Mouse (Mus musculus): ENCODE results near the gene Ankzf1. TPM values are rescaled to one million over a fixed set of nuclear protein-coding genes. Genes with fewer than 3 reads are reported as not detected.
A peak's percentile ranks its signal among the peaks of the same experiment; 100 is the strongest.
"Not testable (repeated sequence)": the region's sequence is repeated elsewhere in the genome, so short reads cannot be mapped to it uniquely, and the experiment has no call there.

Gene Ankzf1
- total RNA-seq, 2 experiments from 2014 or later, result 6.8 to 9.4 TPM

- no peak for DNase-seq
Measured at GRCm38 (mm10) chr1:75225473-75225872, 33.5 kb downstream of the Ankzf1 start.

DNA sequence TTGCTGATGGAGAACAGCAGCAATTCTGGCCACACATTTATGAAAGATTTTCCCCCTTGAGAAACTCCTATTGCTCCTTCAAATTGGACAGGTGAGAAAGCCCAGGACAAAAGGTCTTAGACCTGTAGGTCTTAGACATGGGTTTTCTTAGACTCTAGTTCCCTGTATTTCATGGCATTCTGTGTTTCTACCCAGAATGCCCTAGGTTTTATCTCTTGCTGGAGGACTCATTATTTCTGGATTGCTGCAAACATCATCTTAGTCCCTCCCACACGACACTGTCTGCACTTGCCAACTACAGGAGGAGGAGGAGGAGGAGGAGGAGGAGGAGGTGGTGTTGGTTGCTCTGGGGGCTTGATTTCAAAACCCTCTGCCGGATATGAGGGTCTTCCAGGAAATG lies 34.2 kb downstream of the Ankzf1 start:
- no peak for DNase-seq

- DNase-seq, result no peak
Measured at GRCm38 (mm10) chr1:75227653-75228052, 35.7 kb downstream of the Ankzf1 start.

- DNase-seq, result no peak
Measured at GRCm38 (mm10) chr1:75229158-75229557, 37.2 kb downstream of the Ankzf1 start.

DNA sequence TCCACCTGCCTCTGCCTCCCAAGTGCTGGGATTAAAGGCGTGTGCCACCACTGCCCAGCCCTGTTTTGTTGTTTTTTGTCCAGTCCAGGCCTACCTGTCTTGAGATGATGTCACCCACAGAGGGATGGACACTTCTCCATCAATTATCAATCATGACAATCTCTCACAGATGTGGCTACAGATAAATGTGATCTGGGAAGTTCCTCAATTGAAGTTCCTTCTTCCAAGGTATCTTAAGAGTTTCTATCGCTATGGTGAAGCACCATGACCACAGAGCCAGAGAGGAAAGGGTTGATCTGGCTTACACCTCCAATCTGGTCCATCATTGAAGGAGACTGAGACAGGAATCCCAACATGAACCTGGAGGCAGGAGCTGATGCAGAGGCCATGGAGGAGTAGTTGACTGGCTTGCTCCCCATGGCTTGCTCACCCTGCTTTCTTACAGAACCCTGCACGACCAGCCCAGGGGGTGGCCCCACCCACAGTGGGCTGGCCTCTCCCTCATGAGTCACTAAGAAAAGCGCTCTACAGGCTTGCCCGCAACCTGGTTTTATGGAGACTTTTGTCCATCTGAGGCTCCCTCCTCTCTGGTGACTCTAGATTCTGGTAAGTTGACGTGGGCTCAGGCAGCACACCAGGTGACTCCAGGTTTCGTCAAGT lies 38.5 kb downstream of the Ankzf1 start:
- DNase-seq, result no peak

- no peak for DNase-seq
Measured at GRCm38 (mm10) chr1:75231224-75231623, 39.3 kb downstream of the Ankzf1 start.

- no peak for DNase-seq
Measured at GRCm38 (mm10) chr1:75231664-75232152, 39.8 kb downstream of the Ankzf1 start, which contains the start of gene A630095N17Rik. Gene A630095N17Rik, minus strand, starts transcription at chr1:75232102.

- not testable (repeated sequence) for DNase-seq
Measured at GRCm38 (mm10) chr1:75232489-75232888, 40.5 kb downstream of the Ankzf1 start.

- DNase-seq, result no peak
Measured at GRCm38 (mm10) chr1:75234606-75235005, 42.7 kb downstream of the Ankzf1 start.

DNA sequence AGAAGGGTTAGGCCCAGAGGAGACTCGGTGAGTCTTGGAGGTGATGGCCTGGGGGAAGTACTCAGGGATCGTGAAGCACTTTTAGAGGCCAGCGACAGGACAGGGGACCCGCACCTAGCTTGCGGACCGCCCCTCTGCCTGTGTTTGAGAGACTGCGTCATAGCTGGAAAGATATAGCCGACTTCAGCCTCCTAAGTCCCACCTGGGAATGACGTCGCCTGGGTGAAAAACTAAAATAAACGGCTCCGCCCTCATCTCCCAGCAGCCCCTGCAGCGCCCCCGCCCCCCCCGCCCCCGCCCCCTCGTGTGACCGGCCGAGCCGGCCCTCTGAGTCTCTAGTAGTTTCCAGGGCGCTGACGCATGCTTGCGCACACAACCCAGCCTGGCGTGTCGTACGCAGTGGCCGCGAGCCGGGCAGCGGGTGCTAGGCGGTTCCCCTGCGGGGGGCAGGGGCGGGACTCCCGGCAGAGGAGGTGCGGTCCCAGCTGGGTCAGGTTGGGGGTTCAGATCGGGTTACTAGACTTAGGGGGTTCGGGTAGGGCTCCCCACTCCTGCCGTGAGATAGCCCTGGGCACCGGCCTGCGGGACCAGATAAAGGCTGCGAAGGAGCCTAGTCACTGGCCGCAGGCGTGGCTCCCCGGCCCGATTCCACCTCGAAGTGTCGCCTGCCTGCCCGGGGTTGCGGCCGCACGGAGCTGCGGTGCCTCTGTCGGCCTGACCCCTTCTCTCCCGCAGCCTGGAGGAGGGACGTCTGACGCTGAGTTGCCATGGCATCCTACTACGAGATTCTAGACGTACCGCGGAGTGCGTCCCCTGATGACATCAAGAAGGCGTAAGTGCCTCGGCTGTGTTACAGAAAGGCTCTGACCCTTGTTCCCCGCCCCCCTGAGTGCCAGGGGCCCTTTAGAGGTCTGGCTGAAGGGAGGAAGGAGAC lies 44.4 kb downstream of the Ankzf1 start, which contains the start of gene Dnajb2:
Dnajb2 (plus strand) TSS at position 290 of the 934 bp plus-strand sequence.
- peak; percentile 80 for DNase-seq

- DNase-seq, result no peak
Measured at GRCm38 (mm10) chr1:75239591-75239990, 47.6 kb downstream of the Ankzf1 start.

- no peak for DNase-seq
Measured at GRCm38 (mm10) chr1:75243411-75243810, 51.5 kb downstream of the Ankzf1 start.

- DNase-seq, result no peak
Measured at GRCm38 (mm10) chr1:75244175-75244826, 52.4 kb downstream of the Ankzf1 start.

DNA sequence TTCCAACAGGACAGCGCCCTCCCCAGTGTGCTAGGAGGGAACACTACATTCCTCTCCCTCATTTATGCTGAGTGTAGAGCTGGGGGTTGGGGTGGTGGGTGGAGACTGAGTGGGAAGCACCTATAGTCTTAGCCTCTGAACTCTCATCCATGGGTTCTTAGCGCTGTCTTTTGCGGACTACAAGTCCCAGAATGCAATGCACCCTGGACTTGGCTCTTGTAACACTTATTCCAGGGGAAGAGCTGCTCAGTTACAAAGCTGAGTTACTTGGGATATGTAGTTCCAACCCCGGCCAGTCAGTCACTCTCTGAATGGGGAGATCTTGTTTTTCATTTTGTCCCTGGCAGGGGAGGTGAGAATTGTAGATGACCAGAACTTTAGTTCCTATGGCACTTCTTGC lies 52.9 kb downstream of the Ankzf1 start:
- DNase-seq, result peak; percentile 31

DNA sequence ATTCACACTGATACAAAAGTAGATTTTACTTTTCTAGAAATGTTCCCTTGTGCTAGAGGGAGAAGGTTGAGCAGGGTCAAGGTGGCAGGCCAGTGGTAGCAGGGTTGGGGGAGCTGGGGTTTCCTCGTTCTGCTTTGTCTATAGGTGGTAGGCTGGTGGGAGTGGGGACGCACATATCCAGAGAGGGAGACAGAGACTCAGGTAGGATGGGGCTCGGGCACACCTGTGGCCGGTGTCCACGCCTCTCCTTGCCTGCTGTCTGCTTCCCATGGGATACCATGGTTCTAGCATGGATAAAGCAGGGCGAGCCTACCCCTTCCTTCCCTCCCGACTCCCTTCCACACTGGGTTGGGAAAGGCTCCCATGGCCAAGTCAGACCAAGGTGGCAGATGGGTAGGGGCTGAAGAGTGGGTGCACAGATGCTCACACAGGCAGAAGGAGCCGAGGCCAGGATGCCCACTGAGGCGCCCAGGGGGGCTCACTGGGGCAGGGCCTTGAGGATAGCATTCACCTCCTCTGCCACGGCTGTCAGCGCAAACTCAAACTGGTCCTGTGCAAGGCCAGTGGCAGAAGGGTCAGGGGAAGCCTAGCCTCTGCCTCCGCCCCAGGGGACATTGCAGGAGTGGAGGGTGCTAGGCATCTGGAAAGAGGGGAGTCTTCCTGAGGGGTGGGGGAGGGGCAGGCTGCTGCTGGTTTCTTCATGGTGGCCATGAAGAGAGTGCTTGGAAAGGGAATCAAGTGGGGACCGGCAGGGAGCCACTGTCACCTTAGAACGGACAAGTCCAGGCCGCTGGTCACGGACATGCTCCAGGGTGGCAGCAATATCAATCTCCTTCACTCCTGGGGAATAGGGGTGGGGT lies 55.4 kb downstream of the Ankzf1 start:
- no peak for DNase-seq

GRCm38 (mm10) chr1:75248041-75248772 lies 56.3 kb downstream of the Ankzf1 start:
- DNase-seq, result peak; percentile 38
